Mouse (Mus musculus): ENCODE results near the gene Cmtm2b. TPM values are rescaled to one million over a fixed set of nuclear protein-coding genes. Genes with fewer than 3 reads are reported as not detected.

The Cmtm2b gene
- total RNA-seq, 2 experiments from 2014 or later: not detected

GRCm38 (mm10) chr8:104340233-104341105 lies 18.4 kb downstream of the Cmtm2b start:
- intact Hi-C loops (cut with DNase I): loop anchor here (2.0 to 5.0 kb wide), 3 partner anchors 90 to 193 kb away; partner anchors contain the start of genes Car7, Cklf and Nae1
- peak; percentile 82 to 83 for DNase-seq

- peak; percentile 81 to 84 for DNase-seq
- intact Hi-C loops (cut with DNase I): loop anchor here (2.0 to 5.0 kb wide), 3 partner anchors 90 to 194 kb away; partner anchors contain the start of genes Car7, Cklf and Nae1
These were observed 19.1 kb downstream of the Cmtm2b start for GRCm38 (mm10) chr8:104341106-104341561.

- intact Hi-C loops (cut with DNase I): loop anchor here (2.0 to 5.0 kb wide), 3 partner anchors 91 to 194 kb away; partner anchors contain the start of genes Car7, Cklf and Nae1
These were observed 19.6 kb downstream of the Cmtm2b start for GRCm38 (mm10) chr8:104341678-104342077.

GRCm38 (mm10) chr8:104342426-104342825 lies 20.4 kb downstream of the Cmtm2b start:
- intact Hi-C loops (cut with DNase I): loop anchor here (5.0 kb wide), 2 partner anchors 190 to 195 kb away; partner anchors contain the start of genes Car7 and Nae1
- no peak for DNase-seq

More at GRCm38 (mm10) chr8:104341678-104342077, 19.6 kb downstream of the Cmtm2b start:
- DNase-seq: no peak

- intact Hi-C loops (cut with DNase I): loop anchor here (1.0 to 5.0 kb wide), 5 partner anchors 53 to 227 kb away; partner anchors contain the start of genes Car7, Dync1li2 and Nae1
- DNase-seq: peak; percentile 90 to 93
These were observed 21.9 kb downstream of the Cmtm2b start for GRCm38 (mm10) chr8:104343957-104344356.

DNA sequence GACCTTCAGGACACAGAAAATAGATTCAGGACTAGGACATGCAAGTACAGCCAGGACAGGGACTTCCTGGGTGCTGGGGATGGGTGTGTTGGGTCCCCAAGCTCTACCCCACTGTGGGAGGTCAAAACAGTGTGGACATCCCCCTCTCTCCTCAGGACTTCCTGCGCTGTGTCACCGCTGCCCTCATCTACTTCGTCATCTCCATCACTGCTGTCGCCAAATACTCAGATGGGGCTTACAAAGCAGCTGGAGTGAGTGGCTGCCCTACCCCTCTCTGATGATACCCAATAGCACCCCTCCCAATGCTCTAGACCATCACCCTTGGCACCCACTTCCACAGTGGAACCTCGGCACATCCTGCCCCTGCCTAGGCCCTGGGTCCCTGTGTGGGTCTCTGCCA lies 22.6 kb downstream of the Cmtm2b start:
- intact Hi-C loops (cut with DNase I): loop anchor here (1.0 to 5.0 kb wide), 5 partner anchors 52 to 227 kb away; partner anchors contain the start of genes Car7, Dync1li2 and Nae1
- no peak for DNase-seq

DNA sequence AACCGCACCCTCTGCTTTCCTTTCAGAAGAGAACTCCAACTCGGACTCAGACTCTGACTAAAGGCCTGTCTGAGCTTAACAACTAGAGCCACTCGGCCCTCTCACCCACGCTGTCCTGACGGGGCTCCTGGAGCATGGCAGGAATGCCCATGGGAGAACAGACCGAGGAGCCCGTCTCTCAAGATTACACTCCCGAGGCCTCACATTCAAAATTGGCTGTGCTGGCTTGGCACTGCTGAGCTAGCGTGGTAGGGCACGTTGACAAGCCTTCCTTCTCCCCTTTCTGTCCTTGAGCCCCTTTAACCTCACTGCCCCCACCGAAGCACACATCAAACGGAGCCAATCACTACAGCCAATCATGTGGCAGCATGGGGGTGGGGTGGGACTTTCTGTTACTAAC lies 24.7 kb downstream of the Cmtm2b start:
- no peak for DNase-seq
- intact Hi-C loops (cut with DNase I): no loop called here

GRCm38 (mm10) chr8:104348971-104349370 lies 26.9 kb downstream of the Cmtm2b start:
- intact Hi-C loops (cut with DNase I): no loop called here
- DNase-seq: peak; percentile 41 to 58

- no peak for DNase-seq
- intact Hi-C loops (cut with DNase I): no loop called here
These were observed 28.0 kb downstream of the Cmtm2b start for GRCm38 (mm10) chr8:104350047-104350446.

GRCm38 (mm10) chr8:104353186-104353585 lies 31.2 kb downstream of the Cmtm2b start:
- intact Hi-C loops (cut with DNase I): no loop called here

GRCm38 (mm10) chr8:104354504-104354903 lies 32.5 kb downstream of the Cmtm2b start:
- intact Hi-C loops (cut with DNase I): no loop called here
- DNase-seq: no peak

More at GRCm38 (mm10) chr8:104353186-104353585, 31.2 kb downstream of the Cmtm2b start:
- DNase-seq: no peak

DNA sequence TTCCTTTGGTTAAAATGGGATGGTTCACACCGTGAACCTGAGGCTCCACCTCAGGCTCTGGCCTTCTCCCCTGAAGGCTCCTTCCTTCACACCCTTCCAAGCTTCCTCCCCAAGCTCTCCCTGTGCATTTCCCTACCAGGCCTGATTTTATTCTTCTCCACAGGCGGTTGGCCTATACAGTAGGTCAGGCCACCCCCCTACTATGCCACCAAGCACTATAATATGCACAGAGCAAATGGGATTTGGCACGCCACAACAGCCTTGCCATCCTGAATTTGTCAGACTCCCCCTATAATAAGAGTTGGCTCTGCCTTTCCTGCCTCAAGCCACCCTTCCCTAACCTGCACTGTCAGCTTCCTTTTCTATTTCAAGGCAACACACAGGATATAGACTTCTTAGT lies 36.6 kb downstream of the Cmtm2b start:
- intact Hi-C loops (cut with DNase I): no loop called here
- DNase-seq: no peak

- intact Hi-C loops (cut with DNase I): no loop called here
These were observed 37.9 kb downstream of the Cmtm2b start for GRCm38 (mm10) chr8:104359778-104360456.

DNA sequence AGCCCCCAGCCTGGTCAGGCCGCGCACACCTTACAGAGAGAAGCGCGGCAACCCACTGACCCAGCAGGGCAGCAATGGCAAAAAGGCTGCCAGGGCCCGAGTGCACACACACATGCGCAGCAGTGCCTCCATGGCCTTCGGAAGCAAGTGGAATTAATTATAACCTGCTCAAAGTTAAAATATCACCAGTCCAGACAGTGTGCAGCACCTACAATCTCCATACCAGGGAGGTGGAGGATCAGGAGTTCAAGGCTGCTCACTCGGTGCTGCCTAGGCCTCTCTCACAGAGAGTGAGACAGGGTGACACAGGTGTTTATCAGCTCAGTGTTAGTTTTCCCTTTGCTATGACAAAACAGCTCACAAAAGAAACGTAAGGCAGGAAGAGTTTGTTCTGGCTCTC lies 43.7 kb downstream of the Cmtm2b start:
- no peak for DNase-seq
- intact Hi-C loops (cut with DNase I): no loop called here

More at GRCm38 (mm10) chr8:104359778-104360456, 37.9 kb downstream of the Cmtm2b start:
- DNase-seq: no peak

DNA sequence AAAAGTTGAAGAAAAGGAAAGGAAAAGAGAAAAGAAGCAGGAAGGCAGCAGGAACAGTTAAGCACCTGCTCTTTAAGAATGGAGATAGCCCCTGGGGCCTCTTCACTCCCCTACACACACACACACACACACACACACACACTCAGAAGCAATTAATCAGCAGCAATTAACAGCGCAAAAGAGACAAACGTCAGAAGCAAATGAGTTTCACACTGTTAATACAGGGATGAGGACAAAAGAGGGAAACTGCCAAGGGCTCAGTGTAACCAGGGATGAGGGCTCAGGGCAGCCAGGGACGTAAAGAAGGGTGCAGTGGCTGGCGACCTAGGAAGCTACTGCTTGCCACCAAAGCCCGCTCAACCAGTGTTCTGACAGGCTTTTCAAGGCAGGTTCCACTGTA lies 45.4 kb downstream of the Cmtm2b start:
- DNase-seq: no peak
- intact Hi-C loops (cut with DNase I): no loop called here

- no peak for DNase-seq
- intact Hi-C loops (cut with DNase I): no loop called here
These were observed 47.6 kb downstream of the Cmtm2b start for GRCm38 (mm10) chr8:104369591-104369990.

GRCm38 (mm10) chr8:104370071-104370470 lies 48.0 kb downstream of the Cmtm2b start:
- peak in 1 of 2 experiments; percentile 37 for DNase-seq
- intact Hi-C loops (cut with DNase I): no loop called here

DNA sequence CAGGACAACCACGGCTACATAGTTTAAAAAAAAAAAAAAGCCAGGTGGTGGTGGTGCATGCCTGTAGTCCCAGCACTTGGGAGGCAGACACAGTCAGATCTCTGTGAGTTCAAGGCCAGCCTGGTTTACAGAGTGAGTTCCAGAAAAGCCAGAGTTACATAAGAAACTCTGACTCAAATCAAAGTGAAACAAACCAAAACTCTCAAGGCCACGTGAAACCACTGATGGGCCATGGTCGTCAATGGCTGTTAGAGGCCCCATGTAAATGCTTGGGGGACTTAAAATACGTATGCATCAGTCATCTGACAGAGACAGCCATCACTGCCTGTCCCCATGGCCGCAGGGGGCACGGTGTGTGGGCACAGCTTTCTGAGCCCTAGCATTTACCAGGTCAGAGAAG lies 49.1 kb downstream of the Cmtm2b start:
- no peak for DNase-seq
- intact Hi-C loops (cut with DNase I): no loop called here

DNA sequence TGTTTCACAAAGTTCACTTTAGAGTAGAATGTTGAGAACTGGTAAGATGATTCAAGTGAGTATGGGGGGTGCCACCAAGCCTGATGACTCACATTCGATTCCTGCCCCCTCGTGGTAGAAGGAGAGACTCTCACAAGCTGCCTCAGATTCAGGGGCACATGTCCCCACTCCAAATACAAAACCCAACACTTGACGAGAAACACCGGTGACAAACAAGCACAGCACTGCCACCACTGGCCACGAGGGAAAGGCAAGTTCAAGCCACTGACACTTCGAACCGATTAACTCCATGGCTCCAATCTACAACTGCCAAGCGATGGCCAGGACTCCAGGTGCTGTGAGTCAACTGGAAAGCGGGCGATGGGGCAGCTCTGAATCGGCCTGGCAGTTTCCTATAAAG lies 51.7 kb downstream of the Cmtm2b start:
- DNase-seq: no peak
- intact Hi-C loops (cut with DNase I): no loop called here

GRCm38 (mm10) chr8:104374269-104374668 lies 52.2 kb downstream of the Cmtm2b start:
- intact Hi-C loops (cut with DNase I): no loop called here
- DNase-seq: no peak

All from heart, postnatal 14 days (tissue).